Mouse (Mus musculus) spleen, adult 2 months (tissue): Measurements from ENCODE around the gene Olfr1274-ps.
"Not testable (repeated sequence)": the region's sequence is repeated elsewhere in the genome, so short reads cannot be mapped to it uniquely, and the experiment has no call there.

ENCODE experiments used
- CTCF ChIP-seq: fragments of 200-500 bp; IDR thresholded peaks from 2 replicates; pipeline ENCODE4 v1.5.1; 2011; ENCODE audit warnings: mild to moderate bottlenecking, inconsistent platforms; ENCODE audit not compliant: insufficient read depth, insufficient read length, insufficient replicate concordance; ENCODE audit errors: extremely low read depth
- POLR2A ChIP-seq: fragments of 200-500 bp; IDR thresholded peaks from 2 replicates; pipeline ENCODE4 v1.6.1; 2011; ENCODE audit warnings: low read depth, low read length, inconsistent platforms

DNA sequence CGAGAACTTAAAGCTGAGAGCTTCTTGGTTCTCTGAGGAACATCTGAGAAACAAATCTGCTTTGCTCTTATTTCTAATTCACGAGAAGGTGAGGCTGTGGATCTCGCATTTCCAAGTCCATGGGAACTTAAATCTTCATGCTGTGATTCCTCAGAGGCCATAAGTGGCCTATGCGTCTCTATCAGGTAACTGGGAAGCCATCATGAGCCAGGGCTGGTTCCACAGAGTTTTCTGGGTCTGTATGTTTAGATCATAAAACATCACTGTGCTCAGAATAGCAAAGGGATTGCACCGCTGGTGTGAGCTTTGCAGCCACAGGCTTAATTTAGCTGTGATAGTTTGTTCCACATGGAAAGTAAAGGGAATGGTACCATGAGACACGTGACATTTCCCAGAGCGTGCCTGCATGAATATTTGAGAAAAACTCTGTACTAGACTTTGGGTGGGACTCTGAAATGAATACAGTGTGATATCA, at the start of gene Olfr1274-ps:
- not testable (repeated sequence) for TF ChIP-seq POLR2A, CTCF
